Mouse (Mus musculus): ENCODE data around the gene Kif5c.

The Kif5c gene

GRCm38 (mm10) chr2:49787376-49788050 lies 168.4 kb downstream of the Kif5c start, which contains the start of gene Lypd6b:
TSS of gene Lypd6b (plus strand) at chr2:49787688.
- DNase-seq (ENCODE audit: low spot score in 2 of 2): no peak

GRCm38 (mm10) chr2:49788051-49788418 lies 168.9 kb downstream of the Kif5c start:
- no peak for DNase-seq (ENCODE audit: low spot score in 2 of 2)

DNA sequence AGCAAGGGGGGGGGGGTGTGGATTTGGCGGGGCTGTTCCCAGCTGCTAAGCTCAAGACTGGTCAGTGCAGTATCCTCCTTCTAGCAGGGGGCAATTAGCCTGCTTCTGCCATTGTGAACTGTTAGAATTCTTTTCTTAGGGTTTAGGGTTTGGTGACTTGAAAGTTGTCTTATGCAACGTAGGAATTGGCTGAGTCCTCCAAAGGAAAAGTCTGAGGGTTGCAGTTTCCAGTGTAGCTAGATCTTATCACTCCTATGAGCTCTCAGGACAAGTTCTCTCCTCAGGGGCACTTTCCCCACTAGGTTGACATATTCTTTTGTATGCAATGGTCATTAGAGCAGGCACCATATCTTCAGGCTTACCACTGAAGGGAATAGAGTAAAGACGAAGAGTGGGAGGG lies 169.5 kb downstream of the Kif5c start:
- no peak for DNase-seq (ENCODE audit: low spot score in 2 of 2)

DNA sequence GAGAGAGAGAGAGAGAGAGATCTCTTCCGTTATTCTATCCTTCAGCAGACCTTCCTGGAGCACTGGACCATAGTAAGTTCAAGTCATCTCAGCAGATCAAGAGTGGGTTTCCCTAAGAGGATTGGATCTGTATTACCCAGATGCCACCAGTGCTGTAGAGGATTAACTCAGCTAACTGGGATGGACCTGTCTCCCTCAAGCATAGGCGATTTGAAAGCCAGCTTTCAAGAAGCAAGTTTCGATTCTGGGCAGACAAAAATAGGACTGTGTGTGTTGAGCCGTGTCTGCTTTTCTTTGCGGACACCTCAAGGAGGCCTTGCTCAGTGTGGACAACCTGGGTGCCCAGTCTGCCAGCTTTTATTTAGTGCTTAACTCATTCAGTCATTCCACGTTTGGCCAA lies 170.0 kb downstream of the Kif5c start:
- DNase-seq (ENCODE audit: low spot score in 2 of 2): no peak

DNA sequence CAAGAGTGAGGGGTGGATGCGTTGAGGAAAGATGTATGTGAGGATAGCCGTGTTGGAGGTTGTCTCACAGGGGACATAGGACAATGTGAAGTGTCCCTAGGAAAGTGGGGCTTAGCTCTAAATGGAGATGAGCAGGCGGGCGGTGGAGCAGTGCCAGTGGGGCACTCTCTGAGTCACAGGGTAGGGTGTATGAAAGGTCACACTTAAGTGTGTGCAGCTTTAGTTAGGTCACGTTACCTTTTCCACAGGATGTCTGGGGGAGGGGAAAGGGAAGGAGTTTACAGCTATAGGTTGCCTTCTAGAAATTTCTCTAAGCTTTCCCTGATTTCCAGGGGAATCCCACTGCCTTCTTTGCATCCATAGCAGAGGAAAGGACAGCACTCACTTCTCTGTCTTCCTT lies 170.4 kb downstream of the Kif5c start:
- no peak for DNase-seq (ENCODE audit: low spot score in 2 of 2)

- DNase-seq (ENCODE audit: low spot score in 2 of 2): no peak
Measured at GRCm38 (mm10) chr2:49797444-49798143, 178.5 kb downstream of the Kif5c start.

DNA sequence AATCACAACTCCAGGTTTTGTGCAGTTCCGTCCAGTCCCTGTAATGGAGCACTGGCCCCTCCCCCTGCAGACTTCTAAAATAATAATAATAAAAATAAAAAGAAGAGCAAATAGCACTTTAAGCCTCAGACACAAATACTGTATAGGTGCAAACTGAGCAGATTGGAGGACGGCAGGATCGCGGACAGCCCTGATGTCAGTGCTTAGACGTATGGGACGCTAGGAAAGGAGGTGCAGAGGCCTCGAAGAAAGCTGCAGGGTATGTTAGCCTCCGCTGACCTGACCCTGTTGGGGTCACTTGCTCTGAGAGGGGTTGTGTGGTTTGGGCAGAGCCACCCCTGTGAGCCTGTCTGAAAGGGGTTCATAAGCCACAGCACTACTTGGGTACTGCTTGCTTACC lies 185.3 kb downstream of the Kif5c start:
- DNase-seq (ENCODE audit: low spot score in 2 of 2): no peak

- DNase-seq (ENCODE audit: low spot score in 2 of 2): peak in 1 of 2 experiments; percentile 29
Measured at GRCm38 (mm10) chr2:49805736-49806371, 186.8 kb downstream of the Kif5c start.

GRCm38 (mm10) chr2:49809496-49809895 lies 190.4 kb downstream of the Kif5c start:
- no peak for DNase-seq (ENCODE audit: low spot score in 2 of 2)

- no peak for DNase-seq (ENCODE audit: low spot score in 2 of 2)
Measured at GRCm38 (mm10) chr2:49811420-49811819, 192.3 kb downstream of the Kif5c start.

DNA sequence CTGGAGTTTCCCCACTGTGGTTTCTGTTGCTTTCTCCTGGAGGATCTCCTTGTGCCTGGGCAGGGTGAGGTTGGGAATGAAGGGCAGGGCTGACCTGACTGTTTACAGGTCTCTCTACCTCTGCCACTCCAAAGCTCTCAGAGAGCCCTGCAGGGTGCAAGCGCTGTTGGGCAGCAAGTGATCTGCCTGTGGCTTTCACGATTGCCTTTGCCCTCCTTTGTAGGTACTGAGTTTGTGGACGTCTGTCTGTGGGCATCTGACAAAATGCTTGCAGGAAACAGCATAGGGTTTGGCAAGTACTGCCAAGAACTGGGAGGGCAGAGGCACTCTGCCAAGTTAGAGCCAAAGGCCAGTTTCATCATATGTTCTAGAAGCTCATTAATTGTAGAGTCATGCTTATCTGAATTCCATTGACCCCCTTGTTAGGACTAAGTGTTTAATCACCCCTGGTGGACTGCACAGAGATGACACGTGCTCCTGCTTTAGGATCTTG lies 192.8 kb downstream of the Kif5c start:
- DNase-seq (ENCODE audit: low spot score in 2 of 2): no peak

GRCm38 (mm10) chr2:49813151-49813550 lies 194.1 kb downstream of the Kif5c start:
- no peak for DNase-seq (ENCODE audit: low spot score in 2 of 2)

DNA sequence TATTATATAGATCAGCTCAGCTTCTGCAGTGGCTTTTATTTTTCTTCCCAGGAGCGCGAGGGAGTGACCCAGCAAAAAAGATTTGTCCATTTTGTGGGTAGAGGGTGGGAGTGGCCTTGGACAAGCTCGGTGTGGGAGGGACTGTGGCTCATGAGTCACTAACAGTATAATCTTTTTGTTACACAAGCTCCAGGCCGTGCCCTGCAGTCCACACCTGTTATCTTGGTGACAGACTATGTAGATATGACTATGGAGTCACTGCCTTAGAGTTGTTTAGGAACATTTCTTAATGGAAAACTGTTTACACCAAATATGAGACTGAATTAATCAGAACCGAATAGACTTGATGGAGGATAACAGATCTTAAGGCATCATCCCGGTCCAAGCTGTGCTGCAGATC lies 194.9 kb downstream of the Kif5c start:
- no peak for DNase-seq (ENCODE audit: low spot score in 2 of 2)

- no peak for DNase-seq (ENCODE audit: low spot score in 2 of 2)
Measured at GRCm38 (mm10) chr2:49815696-49816320, 196.7 kb downstream of the Kif5c start.

DNA sequence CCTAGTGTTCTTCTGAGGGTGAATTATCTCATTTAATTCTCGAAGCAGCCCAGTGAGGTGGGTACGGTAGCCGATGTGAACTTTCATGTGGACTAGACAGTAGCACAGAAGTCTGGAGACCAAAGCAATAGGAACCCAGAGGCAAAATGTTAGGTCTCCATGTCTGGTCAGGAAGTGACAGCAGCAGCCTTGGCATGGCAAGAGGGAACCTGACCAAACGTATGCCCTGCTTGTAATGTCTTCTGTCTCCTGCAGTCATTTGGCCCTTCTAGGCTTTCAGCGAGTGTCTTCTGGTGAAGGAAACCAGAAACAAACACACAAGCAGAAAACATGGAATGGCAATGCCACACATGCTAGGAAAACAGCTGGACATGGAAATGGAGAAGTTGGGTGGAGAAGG lies 197.5 kb downstream of the Kif5c start:
- no peak for DNase-seq (ENCODE audit: low spot score in 2 of 2)

GRCm38 (mm10) chr2:49817151-49817550 lies 198.1 kb downstream of the Kif5c start:
- DNase-seq (ENCODE audit: low spot score in 2 of 2): no peak

DNA sequence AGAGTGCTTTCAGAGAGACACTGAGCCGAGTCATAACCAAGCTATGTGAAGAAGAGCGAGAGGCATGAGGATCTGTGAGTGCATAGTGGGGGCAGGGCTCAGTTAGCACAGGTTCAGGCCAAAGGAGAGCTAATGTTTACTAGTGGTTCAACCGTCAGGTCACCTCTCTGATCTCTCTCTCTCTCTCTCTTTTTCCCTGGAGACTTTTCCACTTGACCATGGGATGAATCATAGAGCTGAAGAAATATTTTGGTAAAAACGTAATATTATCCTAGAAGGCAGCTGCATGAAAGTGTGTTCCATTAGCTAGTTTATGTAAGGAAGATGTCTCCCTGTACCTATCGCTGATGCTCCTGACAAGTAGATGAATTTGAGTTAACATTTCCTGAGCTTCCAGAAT lies 199.0 kb downstream of the Kif5c start:
- no peak for DNase-seq (ENCODE audit: low spot score in 2 of 2)

- no peak for DNase-seq (ENCODE audit: low spot score in 2 of 2)
Measured at GRCm38 (mm10) chr2:49822312-49822711, 203.2 kb downstream of the Kif5c start.

Data from right cerebral cortex, adult 2 months (tissue).